12 mouse cellular contexts compared by ENCODE assay signal in genomic region chr1:165105270-165106010, GRCm38 (mm10). TPM values are rescaled to one million over a fixed set of nuclear protein-coding genes. Genes with fewer than 3 reads are reported as not detected.
DNase-seq lines count a peak whose midpoint lies in the region; ATAC-seq and TF ChIP-seq lines count a peak whose summit lies in the region.
"Had no signal": no experiment of that assay in that cellular context is flagged by ENCODE, and none has a peak within 500 bp of the region (broad histone marks: within the 10 kb centered on the region; RNA-seq: fewer than 3 reads in every experiment).

No protein-coding gene starts in this region.

- H3K4me1 ChIP-seq in hindbrain, embryonic 13.5 days (replicated peaks), result peaks cover 31% of the 10 kb centered on the region
- H3K4me1 ChIP-seq in hindbrain, embryonic 12.5 days, result peaks cover 12% of the 10 kb centered on the region; the same call in 1 of the 2 replicates
- peaks cover 2% of the 10 kb centered on the region for H3K4me1 ChIP-seq in cortical plate, adult 2 months (ENCODE audit: control insufficient read depth, insufficient read depth, low read length)

- H3K4me2 ChIP-seq in hindbrain, embryonic 13.5 days, result no peak overlapping the region
- no peak overlapping the region for H3K4me2 ChIP-seq in hindbrain, embryonic 12.5 days (replicated peaks)
- H3K4me2 ChIP-seq: neural tube, embryonic 12.5 days had no signal

- no peaks in the 10 kb centered on the region for H3K9me3 ChIP-seq in hindbrain, embryonic 13.5 days
- no peaks in the 10 kb centered on the region for H3K9me3 ChIP-seq in hindbrain, embryonic 12.5 days (replicated peaks)
- H3K9me3 ChIP-seq: neural tube, embryonic 12.5 days had no signal

- no peak for TF ChIP-seq POLR2A in cortical plate, adult 2 months (IDR thresholded peaks at IDR 0.05; ENCODE audit: extremely low read depth, insufficient read depth, low read length)

- no peak overlapping the region for H3K4me3 ChIP-seq in hindbrain, embryonic 13.5 days
- no peak overlapping the region for H3K4me3 ChIP-seq in hindbrain, embryonic 12.5 days
- H3K4me3 ChIP-seq in cortical plate, adult 2 months (ENCODE audit: insufficient read depth, low read length), result no peak overlapping the region
- H3K4me3 ChIP-seq: neural tube, embryonic 12.5 days had no signal

- no peaks in the 10 kb centered on the region for H3K27me3 ChIP-seq in hindbrain, embryonic 13.5 days
- H3K27me3 ChIP-seq in hindbrain, embryonic 12.5 days, result no peaks in the 10 kb centered on the region
- H3K27me3 ChIP-seq: neural tube, embryonic 12.5 days; Patski had no signal

- no peaks in the 10 kb centered on the region for H3K36me3 ChIP-seq in hindbrain, embryonic 13.5 days
- H3K36me3 ChIP-seq in hindbrain, embryonic 12.5 days, result no peaks in the 10 kb centered on the region
- H3K36me3 ChIP-seq: neural tube, embryonic 12.5 days had no signal

- no peak overlapping the region for H3K9ac ChIP-seq in hindbrain, embryonic 13.5 days
- H3K9ac ChIP-seq in hindbrain, embryonic 12.5 days, result no peak overlapping the region
- H3K9ac ChIP-seq: neural tube, embryonic 12.5 days had no signal

- DNase-seq in MEL-GATA-1-ER (ENCODE audit: extremely low read depth, low read depth), result peak; percentile 75
- DNase-seq in thymus, adult 18-20 months, result no peak
- DNase-seq in layer of hippocampus, postnatal 14 days (ENCODE audit: low spot score in 2 of 2), result no peak
- DNase-seq in adrenal gland, postnatal 10 days, result no peak

- peak; percentile 18; the same call in 1 of the 2 replicates for ATAC-seq in hindbrain, embryonic 13.5 days (ENCODE audit: low FRiP score)
- no peak for ATAC-seq in hindbrain, embryonic 12.5 days (ENCODE audit: low FRiP score)
- ATAC-seq in megakaryocyte, adult 5-6 weeks (ENCODE audit: poor library complexity, severe bottlenecking), result peak; percentile 38
- ATAC-seq: Patski had no signal

- peak overlapping the region; percentile 20 for H3K27ac ChIP-seq in hindbrain, embryonic 13.5 days
- H3K27ac ChIP-seq in hindbrain, embryonic 12.5 days, result no peak overlapping the region
- peak overlapping the region; percentile 30; the same call in 1 of the 2 replicates for H3K27ac ChIP-seq in cortical plate, adult 2 months (ENCODE audit: insufficient read depth, low read length)
- H3K27ac ChIP-seq: neural tube, embryonic 12.5 days had no signal

- TF ChIP-seq CTCF in cortical plate, adult 2 months (IDR thresholded peaks at IDR 0.05; ENCODE audit: extremely low read depth, insufficient read depth, low read length), result no peak

- 73% methylated on average over 9 of the region's 9 CpGs for WGBS in hindbrain, embryonic 13.5 days
- WGBS in hindbrain, embryonic 12.5 days, result 74% methylated on average over 9 of the region's 9 CpGs

RNA-seq across cellular contexts. Expression of gene Tbx19, which starts 55.1 kb away (rescaled TPM):
- not detected in 2 replicates for polyA plus RNA-seq in hindbrain, embryonic 13.5 days (2015; fragmentation: Nextera tagmentation; extraction: Ambion mirVana)
- polyA plus RNA-seq in hindbrain, embryonic 12.5 days (2016; fragmentation: Nextera tagmentation; extraction: Ambion mirVana), result not detected in 2 replicates
- polyA plus RNA-seq in cortical plate, adult 2 months (2012; rRNA removed), result 0.13 TPM in 1 of 2 replicates, not detected in the other
- not detected in 2 replicates for total RNA-seq in megakaryocyte, adult 5-6 weeks (2015)
- not detected in 2 replicates for total RNA-seq in megakaryocyte, adult 5-6 weeks (2017)
- total RNA-seq in layer of hippocampus, postnatal 14 days (2021), result not detected
- not detected for total RNA-seq in adrenal gland, postnatal 10 days (2021)
- total RNA-seq: left cerebral cortex, postnatal 36 days had no signal
- polyA plus RNA-seq: forebrain, embryonic 11.5 days; neural tube, embryonic 12.5 days; Patski had no signal
